Mouse (Mus musculus): ENCODE data around the gene Bmp2.

GRCm38 (mm10) chr2:133535481-133535880 lies 16.5 kb upstream of the Bmp2 start:
- no peak for TF ChIP-seq EP300 (IDR thresholded peaks at IDR 0.05; ENCODE audit: insufficient read depth, low read depth, low read length)
- no peak for TF ChIP-seq CTCF (IDR thresholded peaks at IDR 0.05)
- TF ChIP-seq POLR2A (IDR thresholded peaks at IDR 0.05; ENCODE audit: insufficient read depth, low read depth, low read length): no peak

Data from heart, adult 2 months (tissue).